Mouse (Mus musculus) urinary bladder, postnatal 25 days (tissue): ENCODE measurements around the gene Fbxo44.
"Not testable (repeated sequence)": the region's sequence is repeated elsewhere in the genome, so short reads cannot be mapped to it uniquely, and the experiment has no call there.

Experiments used
- DNase-seq: peaks from one replicate; pipeline ENCODE4 v3.0.0; 2022; ENCODE audit warnings: low spot score

Gene Fbxo44

GRCm38 (mm10) chr4:148130133-148130532 is 30.1 kb downstream of the Fbxo44 start, which contains the start of gene Mad2l2:
TSS of gene Mad2l2 (plus strand) at chr4:148130384.
- no peak for DNase-seq

- DNase-seq = no peak
These were observed 31.6 kb downstream of the Fbxo44 start for GRCm38 (mm10) chr4:148128672-148129071.

GRCm38 (mm10) chr4:148128241-148128640 is 32.0 kb downstream of the Fbxo44 start:
- no peak for DNase-seq

- DNase-seq = no peak
These were observed 37.6 kb downstream of the Fbxo44 start for GRCm38 (mm10) chr4:148122694-148123066.

- DNase-seq = no peak
These were observed 38.1 kb downstream of the Fbxo44 start for GRCm38 (mm10) chr4:148121982-148122693.

- no peak for DNase-seq
These were observed 38.9 kb downstream of the Fbxo44 start for GRCm38 (mm10) chr4:148121362-148121761.

GRCm38 (mm10) chr4:148120555-148120954 is 39.7 kb downstream of the Fbxo44 start:
- no peak for DNase-seq

- not testable (repeated sequence) for DNase-seq
These were observed 40.7 kb downstream of the Fbxo44 start for GRCm38 (mm10) chr4:148119578-148119977.

GRCm38 (mm10) chr4:148117392-148117791 is 42.9 kb downstream of the Fbxo44 start:
- no peak for DNase-seq

- DNase-seq = no peak
These were observed 43.6 kb downstream of the Fbxo44 start for GRCm38 (mm10) chr4:148116657-148117056.

- peak; percentile 36 for DNase-seq
These were observed 44.8 kb downstream of the Fbxo44 start for GRCm38 (mm10) chr4:148115467-148115866.

- DNase-seq = peak; percentile 86
These were observed 45.4 kb downstream of the Fbxo44 start for GRCm38 (mm10) chr4:148114758-148115391.

- no peak for DNase-seq
These were observed 47.8 kb downstream of the Fbxo44 start for GRCm38 (mm10) chr4:148112519-148112918.

GRCm38 (mm10) chr4:148109215-148109614 is 51.1 kb downstream of the Fbxo44 start:
- DNase-seq = no peak

GRCm38 (mm10) chr4:148108565-148109100 is 51.6 kb downstream of the Fbxo44 start:
- DNase-seq = no peak

- no peak for DNase-seq
These were observed 52.5 kb downstream of the Fbxo44 start for GRCm38 (mm10) chr4:148107621-148108291.

GRCm38 (mm10) chr4:148104146-148104545 is 56.1 kb downstream of the Fbxo44 start:
- DNase-seq = no peak
